Mouse (Mus musculus): ENCODE measurements around the gene Rrbp1. TPM values are rescaled to one million over a fixed set of nuclear protein-coding genes. Genes with fewer than 3 reads are reported as not detected.
A peak's percentile ranks its signal among the peaks of the same experiment; 100 is the strongest.

Gene Rrbp1
- total RNA-seq, 2 experiments from 2014 or later: 41.1 to 54.6 TPM

- ATAC-seq (replicated peaks; ENCODE audit: low FRiP score, poor library complexity, severe bottlenecking): no peak
Observed at GRCm38 (mm10) chr2:143969260-143969659, 41.8 kb downstream of the Rrbp1 start.

- ATAC-seq (replicated peaks; ENCODE audit: low FRiP score, poor library complexity, severe bottlenecking): no peak
Observed at GRCm38 (mm10) chr2:143963318-143963717, 47.7 kb downstream of the Rrbp1 start.

- no peak for ATAC-seq (replicated peaks; ENCODE audit: low FRiP score, poor library complexity, severe bottlenecking)
Observed at GRCm38 (mm10) chr2:143962192-143962591, 48.9 kb downstream of the Rrbp1 start.

- no peak for ATAC-seq (replicated peaks; ENCODE audit: low FRiP score, poor library complexity, severe bottlenecking)
Observed at GRCm38 (mm10) chr2:143955746-143956145, 55.3 kb downstream of the Rrbp1 start.

GRCm38 (mm10) chr2:143955004-143955403 is 56.1 kb downstream of the Rrbp1 start:
- 0 out of 2 replicates have a peak, but pooled peaks have one; percentile 20 for ATAC-seq (replicated peaks; ENCODE audit: low FRiP score, poor library complexity, severe bottlenecking)

GRCm38 (mm10) chr2:143953944-143954343 is 57.1 kb downstream of the Rrbp1 start:
- no peak for ATAC-seq (replicated peaks; ENCODE audit: low FRiP score, poor library complexity, severe bottlenecking)

GRCm38 (mm10) chr2:143951546-143952315 is 59.3 kb downstream of the Rrbp1 start:
- no peak for ATAC-seq (replicated peaks; ENCODE audit: low FRiP score, poor library complexity, severe bottlenecking)

- ATAC-seq (replicated peaks; ENCODE audit: low FRiP score, poor library complexity, severe bottlenecking): no peak
Observed at GRCm38 (mm10) chr2:143951028-143951420, 60.0 kb downstream of the Rrbp1 start.

- ATAC-seq (replicated peaks; ENCODE audit: low FRiP score, poor library complexity, severe bottlenecking): no peak
Observed at GRCm38 (mm10) chr2:143950290-143951027, 60.6 kb downstream of the Rrbp1 start.

- ATAC-seq (replicated peaks; ENCODE audit: low FRiP score, poor library complexity, severe bottlenecking): no peak
Observed at GRCm38 (mm10) chr2:143949217-143949616, 61.8 kb downstream of the Rrbp1 start.

GRCm38 (mm10) chr2:143948416-143948815 is 62.6 kb downstream of the Rrbp1 start:
- ATAC-seq (replicated peaks; ENCODE audit: low FRiP score, poor library complexity, severe bottlenecking): no peak

- ATAC-seq (replicated peaks; ENCODE audit: low FRiP score, poor library complexity, severe bottlenecking): no peak
Observed at GRCm38 (mm10) chr2:143947981-143948380, 63.1 kb downstream of the Rrbp1 start.

GRCm38 (mm10) chr2:143946399-143946798 is 64.7 kb downstream of the Rrbp1 start:
- no peak for ATAC-seq (replicated peaks; ENCODE audit: low FRiP score, poor library complexity, severe bottlenecking)

GRCm38 (mm10) chr2:143945466-143946075 is 65.5 kb downstream of the Rrbp1 start:
- ATAC-seq (replicated peaks; ENCODE audit: low FRiP score, poor library complexity, severe bottlenecking): no peak

- no peak for ATAC-seq (replicated peaks; ENCODE audit: low FRiP score, poor library complexity, severe bottlenecking)
Observed at GRCm38 (mm10) chr2:143944796-143945195, 66.3 kb downstream of the Rrbp1 start.

GRCm38 (mm10) chr2:143940406-143940805 is 70.7 kb downstream of the Rrbp1 start:
- no peak for ATAC-seq (replicated peaks; ENCODE audit: low FRiP score, poor library complexity, severe bottlenecking)

- ATAC-seq (replicated peaks; ENCODE audit: low FRiP score, poor library complexity, severe bottlenecking): no peak
Observed at GRCm38 (mm10) chr2:143937861-143938260, 73.2 kb downstream of the Rrbp1 start.

GRCm38 (mm10) chr2:143934439-143934838 is 76.6 kb downstream of the Rrbp1 start:
- ATAC-seq (replicated peaks; ENCODE audit: low FRiP score, poor library complexity, severe bottlenecking): no peak

GRCm38 (mm10) chr2:143933516-143933915 is 77.5 kb downstream of the Rrbp1 start:
- no peak for ATAC-seq (replicated peaks; ENCODE audit: low FRiP score, poor library complexity, severe bottlenecking)

- no peak for ATAC-seq (replicated peaks; ENCODE audit: low FRiP score, poor library complexity, severe bottlenecking)
Observed at GRCm38 (mm10) chr2:143932340-143932873, 78.7 kb downstream of the Rrbp1 start.
